Mouse (Mus musculus): ENCODE measurements around the gene Ascl4. TPM values are rescaled to one million over a fixed set of nuclear protein-coding genes. Genes with fewer than 3 reads are reported as not detected.

The Ascl4 gene
- polyA plus RNA-seq, 1 experiment: not detected

DNA sequence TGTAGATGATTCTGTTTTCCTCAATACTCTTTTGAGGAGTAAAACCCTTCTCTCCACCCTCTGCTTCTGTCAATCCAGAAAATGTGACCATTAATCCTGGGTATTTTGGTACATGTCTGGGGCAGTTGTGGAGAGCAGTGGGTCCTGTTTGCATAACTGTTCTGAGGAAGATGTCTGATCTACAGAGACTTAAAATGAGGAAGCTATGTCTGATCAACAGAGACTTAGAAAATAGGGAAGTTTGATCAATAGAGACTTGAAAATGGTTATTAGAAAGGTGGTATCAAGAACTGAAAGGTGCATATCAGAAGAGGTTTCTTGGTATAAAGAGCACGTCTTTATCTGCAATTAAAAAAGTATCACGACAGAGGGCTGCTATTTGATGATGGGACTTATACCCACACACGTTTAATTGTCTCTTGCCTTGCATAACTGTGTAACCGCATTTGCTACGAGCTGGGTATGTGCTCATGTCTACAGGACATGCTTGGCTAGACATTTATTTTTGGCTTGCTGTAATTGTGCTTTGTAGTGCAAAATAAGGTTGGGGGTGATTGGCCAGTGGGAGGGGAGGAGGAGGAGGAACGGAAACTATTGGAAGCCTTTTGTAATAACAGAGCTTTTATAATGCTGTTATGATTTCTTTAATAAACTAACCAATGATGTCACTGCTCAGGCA, 24.4 kb downstream of the Ascl4 start:
- no peak for TF ChIP-seq GATA1 (IDR thresholded peaks at IDR 0.05; ENCODE audit: borderline replicate concordance, low read length)
- TF ChIP-seq FLI1 (IDR thresholded peaks at IDR 0.05; ENCODE audit: low read length): no peak
- Histone ChIP-seq H3K4me3 (replicated peaks) (no peak overlapping the region), H3K36me3 (replicated peaks; ENCODE audit: low read length) (peaks cover 86% of the 10 kb centered on the region), H3K9me3 (no peaks in the 10 kb centered on the region), H3K27me3 (replicated peaks) (no peaks in the 10 kb centered on the region), H3K4me1 (peaks cover 31% of the 10 kb centered on the region)

DNA sequence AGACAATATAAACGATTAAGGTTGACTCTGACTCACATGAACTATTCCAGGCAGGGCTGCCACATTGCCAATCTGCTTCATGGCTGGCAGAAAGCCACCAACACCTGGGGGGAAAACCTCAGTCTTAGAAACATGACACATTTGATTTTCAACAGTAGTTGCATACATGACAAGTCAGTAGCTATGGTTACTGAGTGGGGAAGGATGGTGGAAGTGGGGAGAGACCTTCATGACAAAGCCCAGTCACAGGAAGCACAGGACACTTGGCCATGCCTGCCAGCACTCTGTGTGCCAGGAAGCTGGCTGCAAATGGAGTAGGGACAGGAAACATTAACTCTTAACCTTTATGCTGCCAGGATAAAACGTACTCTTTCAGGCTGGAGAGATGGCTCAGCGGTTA, 25.9 kb downstream of the Ascl4 start:
- H3K4me3 ChIP-seq (replicated peaks): no peak overlapping the region
- H3K9me3 ChIP-seq: no peaks in the 10 kb centered on the region
- H3K4me1 ChIP-seq: peaks cover 31% of the 10 kb centered on the region
- peaks cover 72% of the 10 kb centered on the region for H3K36me3 ChIP-seq (replicated peaks; ENCODE audit: low read length)
- H3K27me3 ChIP-seq (replicated peaks): no peaks in the 10 kb centered on the region
- TF ChIP-seq GATA1 (IDR thresholded peaks at IDR 0.05; ENCODE audit: borderline replicate concordance, low read length) (no peak), FLI1 (IDR thresholded peaks at IDR 0.05; ENCODE audit: low read length) (no peak)

DNA sequence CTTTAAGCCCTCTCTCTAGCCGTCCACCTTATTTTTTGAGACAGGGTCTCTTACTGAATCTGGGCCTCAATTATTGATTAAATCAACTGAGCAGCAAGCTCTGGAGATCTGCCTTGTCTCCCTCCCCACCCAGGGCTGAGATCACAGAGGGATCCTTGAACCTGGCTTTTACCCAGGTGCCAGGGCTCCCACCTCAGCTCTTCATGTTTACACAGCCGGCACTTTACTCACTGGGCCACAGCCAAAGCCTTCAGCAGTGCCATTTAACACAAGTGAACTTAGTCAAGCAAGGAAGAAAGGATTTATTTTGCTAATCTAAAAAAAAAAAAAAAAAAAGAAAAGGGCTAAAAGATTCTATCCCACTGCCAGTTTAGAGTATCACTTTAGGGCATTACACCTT, 26.9 kb downstream of the Ascl4 start:
- no peak overlapping the region for H3K4me3 ChIP-seq (replicated peaks)
- peaks cover 62% of the 10 kb centered on the region for H3K36me3 ChIP-seq (replicated peaks; ENCODE audit: low read length)
- H3K4me1 ChIP-seq: peaks cover 31% of the 10 kb centered on the region
- no peak for TF ChIP-seq FLI1 (IDR thresholded peaks at IDR 0.05; ENCODE audit: low read length)
- H3K27me3 ChIP-seq (replicated peaks): no peaks in the 10 kb centered on the region
- H3K9me3 ChIP-seq: no peaks in the 10 kb centered on the region

DNA sequence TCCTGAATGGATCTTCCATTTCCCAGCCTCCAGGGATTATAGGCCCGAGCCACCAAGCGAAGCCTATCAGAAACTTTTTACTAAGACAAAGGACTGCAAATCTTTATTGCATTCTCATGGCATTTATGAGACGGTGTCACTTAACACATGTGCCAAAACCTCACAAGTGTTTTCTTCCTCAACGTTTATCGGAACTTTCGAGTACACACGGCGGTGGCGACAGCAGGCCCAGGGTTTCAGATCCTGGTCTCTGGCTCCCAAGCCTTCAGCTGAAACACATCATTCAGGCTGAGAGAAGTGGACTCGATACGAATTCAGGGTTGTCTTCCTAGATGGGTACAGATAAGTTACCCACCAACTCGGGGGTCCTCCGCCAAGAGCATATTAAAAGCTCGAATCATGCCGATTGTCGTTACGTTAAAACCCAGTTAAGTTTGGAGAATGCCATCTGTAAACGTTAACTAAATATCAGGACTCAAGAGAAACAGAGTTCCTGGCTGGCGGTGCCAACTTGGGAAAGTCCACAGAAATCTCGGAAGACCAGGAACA, 29.5 kb downstream of the Ascl4 start:
- no peaks in the 10 kb centered on the region for H3K27me3 ChIP-seq (replicated peaks)
- H3K4me1 ChIP-seq: peaks cover 46% of the 10 kb centered on the region
- no peaks in the 10 kb centered on the region for H3K9me3 ChIP-seq
- peak overlapping the region; percentile 96 for H3K4me3 ChIP-seq (replicated peaks)
- TF ChIP-seq GATA1 (IDR thresholded peaks at IDR 0.05; ENCODE audit: borderline replicate concordance, low read length) (no peak), FLI1 (IDR thresholded peaks at IDR 0.05; ENCODE audit: low read length) (no peak)
- H3K36me3 ChIP-seq (replicated peaks; ENCODE audit: low read length): peaks cover 37% of the 10 kb centered on the region

DNA sequence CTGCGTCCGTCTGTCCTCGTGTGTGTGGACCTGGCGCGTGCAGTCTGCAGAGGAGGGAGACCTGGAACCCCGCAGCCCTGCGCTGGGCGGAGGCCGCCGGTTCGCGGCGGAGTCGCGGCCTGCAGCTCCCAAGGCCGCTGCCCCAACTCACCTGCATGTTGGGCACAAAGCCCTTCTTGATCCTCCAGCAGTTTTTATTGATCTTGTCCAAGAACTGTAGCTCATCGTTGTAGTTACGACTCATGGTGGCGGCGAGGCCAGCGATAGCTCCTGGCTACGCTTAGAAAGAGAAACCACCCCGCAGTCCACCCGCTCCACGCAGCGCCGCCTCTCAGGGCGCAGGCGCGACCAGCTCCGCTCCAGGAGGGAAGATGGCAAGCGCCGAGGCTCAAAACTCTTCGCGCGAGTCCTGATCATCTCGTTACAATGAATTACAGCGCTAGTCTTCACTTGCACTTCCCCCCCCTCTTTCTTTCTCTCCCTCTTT, 30.0 kb downstream of the Ascl4 start, which contains the start of gene Rtcb:
Gene Rtcb, minus strand, starts transcription at position 360 of the 487 bp plus-strand sequence.
- H3K4me3 ChIP-seq (replicated peaks): peak within 1 kb of the TSS; percentile 96
- H3K4me1 ChIP-seq: peaks cover 50% of the 10 kb centered on the region
- TF ChIP-seq GATA1 (IDR thresholded peaks at IDR 0.05; ENCODE audit: borderline replicate concordance, low read length) (no peak), FLI1 (IDR thresholded peaks at IDR 0.05; ENCODE audit: low read length) (no peak)
- no peaks in the 10 kb centered on the region for H3K27me3 ChIP-seq (replicated peaks)
- H3K9me3 ChIP-seq: no peaks in the 10 kb centered on the region
- H3K36me3 ChIP-seq (replicated peaks; ENCODE audit: low read length): peaks cover 31% of the 10 kb centered on the region

DNA sequence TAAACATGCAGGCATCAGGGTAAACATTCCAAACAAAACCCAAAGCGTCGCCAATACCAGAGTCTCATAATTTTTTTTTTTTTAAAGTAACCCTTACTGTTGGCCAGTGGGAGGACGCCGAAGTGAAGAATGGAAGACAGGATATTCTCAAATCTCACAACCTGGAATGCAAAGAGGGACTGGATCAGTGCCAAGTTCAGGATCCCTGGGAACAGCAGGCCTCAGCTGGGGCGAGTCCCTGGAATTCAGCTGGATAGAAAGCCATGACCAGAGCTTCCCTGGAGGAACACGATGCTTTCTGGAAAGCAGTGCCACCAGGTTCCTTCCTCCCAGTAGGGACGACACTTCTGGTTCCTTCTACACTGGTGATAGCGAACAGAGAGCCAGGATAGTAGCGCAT, 35.4 kb downstream of the Ascl4 start:
- Histone ChIP-seq H3K27me3 (replicated peaks) (peaks cover 3% of the 10 kb centered on the region), H3K4me3 (replicated peaks) (no peak overlapping the region), H3K36me3 (replicated peaks; ENCODE audit: low read length) (no peaks in the 10 kb centered on the region), H3K4me1 (peaks cover 22% of the 10 kb centered on the region), H3K9me3 (no peaks in the 10 kb centered on the region)
- no peak for TF ChIP-seq FLI1 (IDR thresholded peaks at IDR 0.05; ENCODE audit: low read length)
- no peak for TF ChIP-seq GATA1 (IDR thresholded peaks at IDR 0.05; ENCODE audit: borderline replicate concordance, low read length)

DNA sequence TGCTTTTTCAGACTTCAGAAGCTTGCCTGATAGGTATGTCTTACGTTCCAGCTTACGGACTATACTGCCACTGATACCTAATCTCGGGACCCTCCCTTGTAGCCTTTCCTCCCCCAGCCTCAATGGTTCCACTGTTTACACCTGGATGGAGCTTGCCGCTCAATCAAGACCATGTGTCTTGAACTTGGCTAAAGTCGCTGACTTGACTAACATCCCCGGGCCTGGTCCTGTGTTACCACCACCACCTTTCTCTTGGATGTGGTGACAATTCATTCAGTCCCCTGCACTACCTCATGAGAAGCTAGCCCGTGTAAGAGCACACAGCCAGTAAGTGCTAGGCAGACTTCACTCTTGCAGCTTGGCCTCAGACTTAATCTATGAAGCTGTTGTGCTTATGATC, 36.8 kb downstream of the Ascl4 start:
- H3K4me3 ChIP-seq (replicated peaks): no peak overlapping the region
- no peaks in the 10 kb centered on the region for H3K36me3 ChIP-seq (replicated peaks; ENCODE audit: low read length)
- peaks cover 26% of the 10 kb centered on the region for H3K4me1 ChIP-seq
- TF ChIP-seq FLI1 (IDR thresholded peaks at IDR 0.05; ENCODE audit: low read length) (no peak), GATA1 (IDR thresholded peaks at IDR 0.05; ENCODE audit: borderline replicate concordance, low read length) (no peak)
- H3K27me3 ChIP-seq (replicated peaks): peaks cover 3% of the 10 kb centered on the region
- H3K9me3 ChIP-seq: no peaks in the 10 kb centered on the region

DNA sequence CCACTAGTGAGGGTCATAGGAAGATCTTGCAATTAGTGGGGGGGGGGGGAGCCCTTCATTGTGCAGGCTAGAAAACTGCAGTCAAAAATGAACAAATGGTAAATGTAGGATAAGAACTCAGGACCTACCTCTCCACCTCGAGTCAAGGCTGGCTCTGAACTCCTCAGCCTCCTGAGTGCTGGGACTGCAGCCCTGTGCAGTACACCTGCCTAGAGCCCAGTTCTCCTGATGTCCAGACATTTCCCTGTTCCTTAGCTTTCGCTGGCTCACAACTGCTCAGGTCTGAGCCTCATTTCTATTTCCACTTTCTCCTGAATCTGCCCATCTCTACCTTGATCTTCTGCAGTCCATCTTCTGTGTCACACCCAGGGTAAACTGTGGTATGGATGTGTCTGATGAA, 39.0 kb downstream of the Ascl4 start:
- Histone ChIP-seq H3K4me1 (peaks cover 12% of the 10 kb centered on the region), H3K27me3 (replicated peaks) (peaks cover 8% of the 10 kb centered on the region), H3K9me3 (no peaks in the 10 kb centered on the region), H3K4me3 (replicated peaks) (no peak overlapping the region), H3K36me3 (replicated peaks; ENCODE audit: low read length) (no peaks in the 10 kb centered on the region)
- no peak for TF ChIP-seq FLI1 (IDR thresholded peaks at IDR 0.05; ENCODE audit: low read length)
- no peak for TF ChIP-seq GATA1 (IDR thresholded peaks at IDR 0.05; ENCODE audit: borderline replicate concordance, low read length)

DNA sequence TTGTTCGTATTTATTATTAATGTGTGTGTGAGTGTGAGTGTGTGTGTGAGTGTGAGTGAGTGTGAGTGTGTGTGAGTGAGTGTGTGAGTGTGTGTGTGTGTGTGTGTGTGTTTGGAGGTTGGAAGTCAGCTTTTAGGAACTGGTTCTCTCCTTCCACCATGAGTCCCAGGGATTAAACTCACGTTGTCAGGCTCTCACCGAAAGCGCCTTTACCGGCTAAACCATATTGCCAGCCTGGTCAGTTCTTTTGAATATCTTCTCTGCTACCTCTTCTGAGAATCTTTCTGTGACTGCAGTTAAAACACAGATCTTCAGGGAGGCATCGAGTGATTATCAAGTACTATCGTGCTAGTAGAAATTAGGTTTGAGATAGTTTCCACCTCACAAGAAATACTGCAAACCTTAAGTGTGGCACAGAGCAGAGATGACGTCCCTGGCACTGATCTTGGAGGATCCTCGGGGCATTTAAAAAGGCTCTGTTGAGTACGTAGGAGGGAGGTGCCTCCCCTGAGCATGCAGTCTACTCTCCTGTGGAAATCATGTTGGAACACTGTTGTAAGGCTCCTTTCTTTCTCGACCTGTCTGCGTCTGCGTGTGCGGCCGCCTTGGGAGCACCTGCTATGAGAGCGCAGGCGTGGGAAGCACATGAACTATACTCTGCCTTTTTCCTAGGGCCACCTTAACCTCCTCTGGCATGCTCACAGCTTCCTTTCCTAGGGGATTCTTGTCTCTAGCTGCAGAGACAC, 40.1 kb downstream of the Ascl4 start:
- H3K9me3 ChIP-seq: no peaks in the 10 kb centered on the region
- no peak for TF ChIP-seq GATA1 (IDR thresholded peaks at IDR 0.05; ENCODE audit: borderline replicate concordance, low read length)
- TF ChIP-seq FLI1 (IDR thresholded peaks at IDR 0.05; ENCODE audit: low read length): no peak
- no peak overlapping the region for H3K4me3 ChIP-seq (replicated peaks)
- H3K36me3 ChIP-seq (replicated peaks; ENCODE audit: low read length): no peaks in the 10 kb centered on the region
- peaks cover 7% of the 10 kb centered on the region for H3K4me1 ChIP-seq
- H3K27me3 ChIP-seq (replicated peaks): peaks cover 10% of the 10 kb centered on the region

DNA sequence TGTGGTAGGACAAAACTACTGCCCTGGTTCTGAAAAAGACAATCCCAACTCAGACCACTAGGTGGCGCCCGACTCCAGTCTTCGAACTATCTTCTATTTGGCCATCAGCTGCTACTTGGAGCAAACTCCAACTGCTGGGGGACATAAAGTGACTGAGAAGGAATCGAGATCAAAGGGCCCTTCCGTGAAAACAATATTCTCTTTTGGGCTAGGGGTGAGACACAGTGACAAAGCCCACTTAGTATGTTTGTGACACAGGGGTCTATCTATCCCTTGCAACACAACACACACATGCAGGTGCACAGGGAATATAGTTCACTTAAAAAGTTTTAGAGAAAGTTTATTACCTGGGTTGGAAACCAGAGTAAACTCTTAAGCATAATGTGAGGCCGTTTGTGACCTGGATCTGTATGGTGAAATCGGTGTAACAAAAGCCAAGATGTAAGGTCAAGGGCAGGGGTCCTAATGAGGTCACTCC, 40.7 kb downstream of the Ascl4 start:
- peaks cover 10% of the 10 kb centered on the region for H3K27me3 ChIP-seq (replicated peaks)
- no peaks in the 10 kb centered on the region for H3K36me3 ChIP-seq (replicated peaks; ENCODE audit: low read length)
- no peak for TF ChIP-seq GATA1 (IDR thresholded peaks at IDR 0.05; ENCODE audit: borderline replicate concordance, low read length)
- TF ChIP-seq FLI1 (IDR thresholded peaks at IDR 0.05; ENCODE audit: low read length): no peak
- no peak overlapping the region for H3K4me3 ChIP-seq (replicated peaks)
- peaks cover 7% of the 10 kb centered on the region for H3K4me1 ChIP-seq
- H3K9me3 ChIP-seq: no peaks in the 10 kb centered on the region
